In genomic region chr5:36033531-36034426, GRCm38 (mm10) we compare ENCODE assay signal across 9 mouse cellular contexts.
DNase-seq lines count a peak whose midpoint lies in the region; ATAC-seq and TF ChIP-seq lines count a peak whose summit lies in the region.
"Had no signal": no experiment of that assay in that cellular context is flagged by ENCODE, and none has a peak within 500 bp of the region (broad histone marks: within the 10 kb centered on the region; RNA-seq: fewer than 3 reads in every experiment).

No protein-coding gene starts in this region.

- H3K4me1 ChIP-seq in embryonic facial prominence, embryonic 11.5 days (ENCODE audit: control insufficient read depth, insufficient read depth, low read length), result no peaks in the 10 kb centered on the region
- no peaks in the 10 kb centered on the region for H3K4me1 ChIP-seq in hindbrain, embryonic 14.5 days (replicated peaks; ENCODE audit: control insufficient read depth, insufficient read depth, low read length)
- H3K4me1 ChIP-seq in midbrain, postnatal 0 days (ENCODE audit: insufficient read depth, low read length), result no peaks in the 10 kb centered on the region
- H3K4me1 ChIP-seq: embryonic facial prominence, embryonic 12.5 days had no signal

- no peaks in the 10 kb centered on the region for H3K36me3 ChIP-seq in embryonic facial prominence, embryonic 11.5 days (replicated peaks; ENCODE audit: control insufficient read depth, insufficient read depth, low read depth, low read length)
- H3K36me3 ChIP-seq in hindbrain, embryonic 14.5 days (replicated peaks; ENCODE audit: control insufficient read depth, insufficient read depth), result peaks cover 4% of the 10 kb centered on the region; the same call in 1 of the 2 replicates
- H3K36me3 ChIP-seq in midbrain, postnatal 0 days (ENCODE audit: insufficient read depth, low read length), result peaks cover 22% of the 10 kb centered on the region

- POLR2A ChIA-PET in Patski (lab: Charles Lee), result no interaction called here

- WGBS in embryonic facial prominence, embryonic 11.5 days, result 38% methylated on average over 8 of the region's 8 CpGs
- WGBS in hindbrain, embryonic 14.5 days, result 44% methylated on average over 8 of the region's 8 CpGs
- 40% methylated on average over 8 of the region's 8 CpGs for whole genome bisulfite sequencing in midbrain, postnatal 0 days

- no peak overlapping the region for H3K9ac ChIP-seq in embryonic facial prominence, embryonic 11.5 days (replicated peaks; ENCODE audit: low read length)
- no peak overlapping the region for H3K9ac ChIP-seq in hindbrain, embryonic 14.5 days
- no peak overlapping the region for H3K9ac ChIP-seq in midbrain, postnatal 0 days (replicated peaks; ENCODE audit: low read length, poor library complexity, severe bottlenecking)
- H3K9ac ChIP-seq: embryonic facial prominence, embryonic 12.5 days had no signal

- CTCF ChIA-PET in Patski (lab: Charles Lee), result interaction anchor here (0.9 to 1.8 kb wide), 10 partner anchors 21 to 430 kb away, joined by 3 to 4 read pairs (median 3); partner anchors contain the start of gene Sorcs2

- H3K4me3 ChIP-seq in embryonic facial prominence, embryonic 11.5 days (ENCODE audit: low read depth, low read length), result no peak overlapping the region
- H3K4me3 ChIP-seq in hindbrain, embryonic 14.5 days (replicated peaks; ENCODE audit: low read length), result no peak overlapping the region
- H3K4me3 ChIP-seq in midbrain, postnatal 0 days (ENCODE audit: low read depth, low read length), result no peak overlapping the region
- H3K4me3 ChIP-seq: embryonic facial prominence, embryonic 12.5 days had no signal

- intact Hi-C loops in gastrocnemius, postnatal 14 days (cut with DNase I; ENCODE audit: low total_unique reads), result loop anchor here (10.0 kb wide), 1 partner anchor 191 kb away; no protein-coding TSS in a partner anchor
- intact Hi-C loops in left cerebral cortex, postnatal 4 days (cut with DNase I), result loop anchor here (5.0 to 10.0 kb wide), 2 partner anchors 191 to 364 kb away; partner anchors contain the start of gene Sorcs2

- no peak overlapping the region for H3K4me2 ChIP-seq in embryonic facial prominence, embryonic 11.5 days (ENCODE audit: low read depth, low read length)
- no peak overlapping the region for H3K4me2 ChIP-seq in hindbrain, embryonic 14.5 days (replicated peaks)
- no peak overlapping the region for H3K4me2 ChIP-seq in midbrain, postnatal 0 days (ENCODE audit: low read depth, low read length, poor library complexity, severe bottlenecking)
- H3K4me2 ChIP-seq: embryonic facial prominence, embryonic 12.5 days had no signal

- no peaks in the 10 kb centered on the region for H3K9me3 ChIP-seq in embryonic facial prominence, embryonic 11.5 days (replicated peaks; ENCODE audit: control insufficient read depth, low read length)
- no peaks in the 10 kb centered on the region for H3K9me3 ChIP-seq in hindbrain, embryonic 14.5 days (ENCODE audit: control insufficient read depth, low read length)
- H3K9me3 ChIP-seq in midbrain, postnatal 0 days (ENCODE audit: low read length), result no peaks in the 10 kb centered on the region
- H3K9me3 ChIP-seq: embryonic facial prominence, embryonic 12.5 days had no signal

- peak; percentile 31 for DNase-seq in gastrocnemius, postnatal 14 days
- no peak for DNase-seq in gastrocnemius, adult 8-10 months (ENCODE audit: low spot score in 2 of 2)
- DNase-seq in Patski (ENCODE audit: low read depth, low spot score), result peak; percentile 39
- peak; percentile 88 for DNase-seq in embryonic facial prominence, embryonic 11.5 days (ENCODE audit: low spot score)
- DNase-seq in hindbrain, embryonic 14.5 days (ENCODE audit: low spot score), result peak; percentile 95
- peak; percentile 45 for DNase-seq in left cerebral cortex, postnatal 4 days
- peak; percentile 90 for DNase-seq in midbrain, postnatal 0 days (ENCODE audit: low spot score)
- DNase-seq in telencephalon, adult 2 months (ENCODE audit: low read depth, low spot score), result peak; percentile 51

- in situ Hi-C loops in Patski (cut with MboI; ENCODE audit: low pct_unique_long_range_greater_than_20kb), result loop anchor here (5.0 to 10.0 kb wide), 3 partner anchors 99 to 369 kb away; no protein-coding TSS in a partner anchor

- TF ChIP-seq CTCF in Patski (IDR thresholded peaks at IDR 0.05), result no peak
- peak; percentile 94 for TF ChIP-seq CTCF in midbrain, postnatal 0 days (IDR thresholded peaks at IDR 0.05)

- H3K27ac ChIP-seq in embryonic facial prominence, embryonic 11.5 days (replicated peaks; ENCODE audit: low read depth, low read length), result no peak overlapping the region
- no peak overlapping the region for H3K27ac ChIP-seq in hindbrain, embryonic 14.5 days
- no peak overlapping the region for H3K27ac ChIP-seq in midbrain, postnatal 0 days (ENCODE audit: low read depth, low read length)
- H3K27ac ChIP-seq: embryonic facial prominence, embryonic 12.5 days had no signal

- ATAC-seq in Patski, result no peak
- peak; percentile 36; the same call in 1 of the 2 replicates for ATAC-seq in embryonic facial prominence, embryonic 11.5 days (replicated peaks; ENCODE audit: insufficient number of reproducible peaks, low FRiP score, low TSS enrichment, low read depth)
- peak; percentile 46; the same call in 1 of the 2 replicates for ATAC-seq in hindbrain, embryonic 14.5 days (ENCODE audit: low FRiP score)
- ATAC-seq in midbrain, postnatal 0 days (ENCODE audit: low FRiP score), result peak; percentile 67

- no peaks in the 10 kb centered on the region for H3K27me3 ChIP-seq in Patski
- no peaks in the 10 kb centered on the region for H3K27me3 ChIP-seq in embryonic facial prominence, embryonic 11.5 days (ENCODE audit: control insufficient read depth, insufficient read depth, low read length)
- no peaks in the 10 kb centered on the region for H3K27me3 ChIP-seq in hindbrain, embryonic 14.5 days (ENCODE audit: control insufficient read depth, insufficient read depth, low read length)
- no peaks in the 10 kb centered on the region for H3K27me3 ChIP-seq in midbrain, postnatal 0 days (ENCODE audit: insufficient read depth, low read length)
- H3K27me3 ChIP-seq: embryonic facial prominence, embryonic 12.5 days had no signal

Comparison
In these comparisons a context has a peak if more than half of its experiments do, and no peak if none do; other contexts are left out.
1. DNase-seq: peak in gastrocnemius, postnatal 14 days (single experiment), Patski (single experiment), embryonic facial prominence, embryonic 11.5 days (single experiment), hindbrain, embryonic 14.5 days (single experiment), left cerebral cortex, postnatal 4 days (single experiment), midbrain, postnatal 0 days (single experiment) and telencephalon, adult 2 months (single experiment); none in gastrocnemius, adult 8-10 months (0 of 2).